Mouse (Mus musculus): ENCODE results near the gene P2rx2.

- TF ChIP-seq CTCF (IDR thresholded peaks at IDR 0.05; ENCODE audit: low read depth, low read length) (peak; percentile 12; the same call in 1 of the 2 replicates), POLR2A (IDR thresholded peaks at IDR 0.05; ENCODE audit: borderline replicate concordance, low read depth, low read length) (no peak)
Observed at GRCm38 (mm10) chr5:110354716-110355115, 11.7 kb upstream of the P2rx2 start.

All from bone marrow macrophage, adult 2 months (primary cell).